8 mouse cellular contexts compared by ENCODE assay signal in genomic region chr2:116972614-116972985, GRCm38 (mm10).
A peak's percentile ranks its signal among the peaks of the same experiment; 100 is the strongest.
DNase-seq lines count a peak whose midpoint lies in the region; ATAC-seq lines count a peak whose summit lies in the region.

No protein-coding gene starts in this region.

- DNase-seq in kidney, adult 8-10 months, result no peak
- peak; percentile 79 for DNase-seq in brain, adult 2 months (ENCODE audit: low read depth, low spot score)
- peak; percentile 25 for DNase-seq in liver
- DNase-seq in right cerebral cortex, adult 18-20 months, result no peak
- DNase-seq in left cerebral cortex, adult 9 months (ENCODE audit: low spot score in 2 of 2), result no peak

- no peaks in the 10 kb centered on the region for H3K36me3 ChIP-seq in kidney, embryonic 15.5 days
- H3K36me3 ChIP-seq in heart, embryonic 12.5 days, result no peaks in the 10 kb centered on the region
- no peaks in the 10 kb centered on the region for H3K36me3 ChIP-seq in neural tube, embryonic 15.5 days

- 6% methylated on average over 6 of the region's 6 CpGs for WGBS in kidney, embryonic 15.5 days
- 14% methylated on average over 6 of the region's 6 CpGs for WGBS in heart, embryonic 12.5 days
- WGBS in neural tube, embryonic 15.5 days, result 2% methylated on average over 6 of the region's 6 CpGs

- peak overlapping the region; percentile 82 for H3K27ac ChIP-seq in kidney, embryonic 15.5 days
- peak overlapping the region; percentile 46 for H3K27ac ChIP-seq in heart, embryonic 12.5 days (ENCODE audit: poor library complexity, severe bottlenecking)
- H3K27ac ChIP-seq in neural tube, embryonic 15.5 days (replicated peaks), result peak overlapping the region; percentile 71

- H3K4me3 ChIP-seq in kidney, embryonic 15.5 days (replicated peaks), result peak overlapping the region; percentile 20
- 0 out of 2 replicates have a peak overlapping the region, but pooled peaks have one; percentile 7 for H3K4me3 ChIP-seq in heart, embryonic 12.5 days
- H3K4me3 ChIP-seq in neural tube, embryonic 15.5 days (replicated peaks), result no peak overlapping the region

- ATAC-seq in kidney, embryonic 15.5 days (replicated peaks; ENCODE audit: low FRiP score), result no peak
- ATAC-seq in heart, embryonic 12.5 days (ENCODE audit: insufficient number of reproducible peaks, low FRiP score), result no peak
- no peak for ATAC-seq in neural tube, embryonic 15.5 days (ENCODE audit: low FRiP score)

- no peaks in the 10 kb centered on the region for H3K27me3 ChIP-seq in kidney, embryonic 15.5 days
- H3K27me3 ChIP-seq in heart, embryonic 12.5 days (replicated peaks), result no peaks in the 10 kb centered on the region
- H3K27me3 ChIP-seq in neural tube, embryonic 15.5 days (replicated peaks), result no peaks in the 10 kb centered on the region

- H3K9ac ChIP-seq in kidney, embryonic 15.5 days, result peak overlapping the region; percentile 15; the same call in 1 of the 2 replicates
- 0 out of 2 replicates have a peak overlapping the region, but pooled peaks have one; percentile 29 for H3K9ac ChIP-seq in heart, embryonic 12.5 days
- H3K9ac ChIP-seq in neural tube, embryonic 15.5 days (replicated peaks), result no peak overlapping the region; the same call in 1 of the 2 replicates

- H3K9me3 ChIP-seq in kidney, embryonic 15.5 days (replicated peaks), result no peaks in the 10 kb centered on the region
- H3K9me3 ChIP-seq in heart, embryonic 12.5 days (replicated peaks), result no peaks in the 10 kb centered on the region
- H3K9me3 ChIP-seq in neural tube, embryonic 15.5 days (replicated peaks), result no peaks in the 10 kb centered on the region

- peaks cover 56% of the 10 kb centered on the region for H3K4me1 ChIP-seq in kidney, embryonic 15.5 days
- H3K4me1 ChIP-seq in heart, embryonic 12.5 days (replicated peaks), result peaks cover 37% of the 10 kb centered on the region
- H3K4me1 ChIP-seq in neural tube, embryonic 15.5 days, result peaks cover 39% of the 10 kb centered on the region

- H3K4me2 ChIP-seq in kidney, embryonic 15.5 days, result peak overlapping the region; percentile 48
- peak overlapping the region; percentile 57 for H3K4me2 ChIP-seq in heart, embryonic 12.5 days
- H3K4me2 ChIP-seq in neural tube, embryonic 15.5 days, result peak overlapping the region; percentile 43

Comparison
In these comparisons a context has a peak if more than half of its experiments do, and no peak if none do; other contexts are left out.
1. DNase-seq: peak in brain, adult 2 months (single experiment) and liver (single experiment); none in kidney, adult 8-10 months (0 of 2), right cerebral cortex, adult 18-20 months (single experiment) and left cerebral cortex, adult 9 months (0 of 2).
2. Peak in every context shown above with its lines, with median percentiles within 50 percentile points of each other: H3K27ac ChIP-seq and H3K4me2 ChIP-seq.